Mouse (Mus musculus) mature B cell (primary cell): ENCODE data around the gene Cnnm1.
"Not testable (repeated sequence)": the region's sequence is repeated elsewhere in the genome, so short reads cannot be mapped to it uniquely, and the experiment has no call there.

ENCODE experiments used
- in situ Hi-C: fragments of 300-500 bp; cut with MboI; formaldehyde crosslinking; loops from 2 replicates; pipeline ENCODE4 v1.14.3; 2019

Cnnm1 gene

DNA sequence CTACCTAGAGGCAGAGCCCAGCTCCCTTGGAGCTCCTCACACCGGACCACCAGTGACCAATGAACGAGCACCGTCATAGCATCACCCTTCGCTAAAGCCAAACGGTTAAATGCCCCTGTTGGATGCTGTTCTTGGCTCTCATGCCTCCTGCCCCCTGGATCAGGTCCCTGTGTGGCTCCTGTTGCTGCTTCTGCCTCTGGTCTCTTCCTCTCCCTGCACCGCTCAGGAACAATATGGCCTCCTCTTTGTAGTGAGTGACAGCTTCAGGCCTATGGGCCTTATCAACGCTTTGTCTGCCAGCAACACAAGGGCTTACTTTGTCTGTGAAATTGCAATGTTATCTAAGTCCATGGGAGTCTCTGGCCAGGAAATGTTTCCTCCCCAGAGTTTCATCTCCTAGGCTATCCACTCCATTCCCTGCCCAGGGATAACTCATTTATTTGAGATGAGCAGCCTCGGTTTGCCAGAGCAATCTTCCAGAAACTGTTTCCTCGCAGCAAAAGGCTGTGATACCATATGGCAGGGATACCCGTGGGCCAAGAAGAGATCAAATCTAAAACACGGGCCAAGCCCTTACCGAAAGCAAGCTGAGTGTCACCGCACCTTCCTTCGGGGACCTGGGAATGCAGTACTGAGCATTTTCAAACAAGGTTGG is 25.5 kb downstream of the Cnnm1 start:
- in situ Hi-C loops: no loop called here

DNA sequence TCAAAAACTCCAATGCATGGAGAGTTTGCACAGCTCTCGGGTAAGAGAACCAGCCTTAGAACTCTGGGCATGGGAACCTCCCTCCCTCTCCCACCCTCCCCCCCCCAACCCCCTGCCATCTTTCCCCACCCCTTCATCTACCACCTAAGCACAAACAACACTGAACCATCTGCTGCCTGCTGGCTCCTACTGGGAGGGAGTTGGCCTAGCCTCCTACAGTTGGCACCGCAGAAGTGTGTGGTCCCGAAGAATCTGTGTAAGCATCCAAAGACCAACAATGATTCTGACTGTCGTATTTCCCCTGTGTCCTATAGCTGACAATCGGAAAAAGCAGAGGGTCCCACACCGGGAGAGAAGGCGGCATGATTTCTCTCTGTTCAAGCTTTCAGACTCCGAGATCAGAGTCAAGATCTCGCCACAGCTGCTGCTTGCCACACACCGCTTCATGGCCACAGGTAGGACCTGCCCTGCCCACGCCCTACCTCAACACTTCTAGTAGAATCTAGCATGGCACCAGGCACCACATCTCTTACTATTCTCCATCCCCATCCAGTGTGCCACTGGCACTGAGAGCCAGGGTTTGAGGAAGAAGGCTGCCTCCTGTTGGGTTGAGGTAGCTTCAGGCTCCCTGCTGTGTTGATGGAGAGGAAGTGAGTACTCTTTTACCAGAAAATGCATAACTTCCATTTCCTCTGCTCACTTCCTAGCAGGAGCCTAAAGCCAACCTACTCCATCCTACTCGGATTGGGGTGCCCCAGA is 27.9 kb downstream of the Cnnm1 start:
- in situ Hi-C loops: no loop called here

DNA sequence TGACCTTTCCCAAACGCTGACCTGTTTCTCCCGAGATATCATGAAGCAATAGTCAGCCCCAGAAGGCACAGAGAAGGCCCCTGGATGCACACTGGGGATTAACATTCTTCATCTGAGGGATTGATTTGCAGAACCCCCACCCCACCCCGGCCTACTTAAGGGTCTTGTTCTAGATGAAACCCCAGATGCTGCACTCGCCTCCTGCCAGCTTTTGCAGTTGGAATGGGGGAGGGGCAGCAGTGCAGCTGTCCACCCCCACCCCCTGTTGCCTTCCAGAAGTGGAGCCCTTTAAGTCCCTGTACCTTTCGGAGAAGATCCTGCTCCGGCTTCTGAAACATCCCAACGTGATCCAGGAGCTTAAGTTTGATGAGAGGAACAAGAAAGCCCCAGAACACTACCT is 29.1 kb downstream of the Cnnm1 start:
- in situ Hi-C loops: no loop called here

DNA sequence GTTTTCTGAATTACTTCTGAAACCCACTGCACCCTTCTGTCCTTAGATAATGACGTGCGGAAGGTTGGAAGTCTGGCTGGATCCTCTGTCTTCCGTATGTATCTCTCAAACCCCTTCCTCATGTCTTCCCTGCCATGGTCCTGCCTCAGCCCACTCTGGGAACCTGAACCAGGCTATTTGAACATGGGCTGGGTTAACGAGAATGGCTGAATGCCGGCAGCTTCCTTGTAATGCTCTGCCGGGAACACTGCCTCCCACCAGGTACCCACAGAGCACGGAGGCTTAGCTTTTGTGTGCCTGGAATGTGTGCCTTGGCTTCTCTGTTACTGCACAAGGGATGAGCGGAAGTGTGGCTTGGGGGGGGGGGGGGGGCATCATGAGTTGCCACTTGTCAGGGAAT is 32.1 kb downstream of the Cnnm1 start:
- in situ Hi-C loops: no loop called here

DNA sequence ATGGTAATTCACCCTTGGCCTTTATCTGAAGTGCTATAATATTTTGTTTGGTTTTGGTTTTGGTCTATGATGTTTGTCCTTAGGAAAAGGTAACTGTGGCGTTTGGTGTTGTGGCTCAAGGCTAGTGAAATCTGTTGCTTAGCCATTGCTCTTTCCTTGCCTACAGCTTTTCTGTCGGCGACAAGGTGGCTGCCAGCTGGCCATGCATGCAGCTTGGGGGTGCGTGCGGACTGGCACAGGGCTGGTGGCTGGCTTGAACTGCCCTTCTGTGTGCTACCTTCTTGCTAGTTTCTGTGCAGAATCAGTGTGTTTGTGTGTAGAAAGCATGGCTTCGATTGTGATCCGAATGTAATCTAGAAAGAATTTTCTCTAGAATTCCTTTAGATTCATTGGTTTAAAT is 32.5 kb downstream of the Cnnm1 start:
- in situ Hi-C loops: no loop called here

DNA sequence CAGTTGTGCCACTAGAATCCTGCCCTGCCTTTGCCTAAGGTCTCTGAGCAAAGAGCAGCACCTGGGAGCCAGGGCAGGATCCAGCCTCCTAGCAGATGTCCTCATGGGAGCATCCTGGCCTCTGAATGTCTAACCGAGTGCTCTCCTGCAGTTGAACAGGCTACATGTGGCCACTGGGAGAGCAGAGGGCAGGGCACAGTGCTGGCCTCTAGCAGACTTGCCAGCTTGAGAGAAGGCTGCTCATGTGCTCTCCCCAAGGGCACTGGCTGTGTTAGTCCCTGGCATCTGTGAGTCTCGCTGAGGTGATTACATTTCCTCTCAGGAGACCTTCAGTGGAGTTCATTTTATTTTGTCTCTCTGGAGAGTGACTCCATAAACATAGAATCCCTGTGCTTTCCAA is 35.4 kb downstream of the Cnnm1 start:
- in situ Hi-C loops: no loop called here

DNA sequence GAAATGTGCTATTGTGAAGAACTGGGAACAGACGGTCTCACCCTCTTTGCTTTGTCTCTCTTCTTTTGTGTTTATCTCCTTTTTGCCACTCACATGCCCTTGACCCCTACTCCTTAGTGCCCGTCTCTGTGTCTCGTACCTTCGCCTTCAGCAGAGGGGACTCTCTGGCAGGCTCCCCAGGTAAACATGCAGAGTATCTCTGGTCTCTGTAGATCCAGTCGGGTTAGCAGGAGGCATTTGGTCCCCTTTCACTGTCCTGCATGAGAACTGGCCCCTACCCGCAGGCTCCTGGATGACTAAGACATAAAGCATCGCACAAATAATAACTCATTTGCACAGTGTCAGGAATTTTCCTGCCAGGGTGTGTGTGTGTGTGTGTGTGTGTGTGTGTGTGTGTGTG is 35.8 kb downstream of the Cnnm1 start:
- in situ Hi-C loops: no loop called here

DNA sequence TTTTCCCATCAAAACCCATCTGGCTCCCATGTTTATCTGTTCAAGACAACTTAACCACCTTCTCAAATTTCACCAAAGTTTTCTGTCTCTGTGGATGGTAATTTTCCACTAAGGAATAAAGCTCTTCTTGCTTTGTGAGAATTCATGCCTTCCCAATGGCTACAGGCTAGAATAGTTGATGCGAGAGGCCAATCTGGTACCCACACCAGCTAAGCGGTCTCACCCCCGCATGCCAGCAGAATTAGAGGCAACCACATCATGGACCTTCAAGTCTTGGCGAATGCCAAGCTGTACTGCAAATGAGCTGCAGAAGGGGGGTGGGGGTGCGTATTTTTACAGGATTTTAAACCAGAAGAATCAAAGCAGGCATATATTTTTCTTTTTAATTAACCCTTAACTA is 37.2 kb downstream of the Cnnm1 start:
- in situ Hi-C loops: no loop called here

DNA sequence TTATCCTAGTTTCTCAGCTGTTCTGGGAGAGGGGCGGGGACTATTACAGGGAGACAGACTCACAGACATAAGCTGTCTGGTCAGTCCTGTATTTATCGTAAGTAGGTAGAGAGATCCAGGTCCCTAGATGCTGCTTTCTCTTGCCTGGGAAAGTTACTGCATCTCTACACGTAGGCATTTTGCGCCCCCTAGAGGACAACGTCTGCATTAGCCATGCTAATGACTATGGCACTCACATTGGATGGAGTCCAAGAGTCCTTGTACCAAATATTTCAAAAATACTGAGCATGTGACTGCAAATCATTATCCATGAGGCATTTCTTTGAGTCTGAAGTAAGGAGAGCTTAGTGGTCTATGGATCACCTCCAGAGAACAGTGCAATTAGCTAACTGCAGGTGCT is 38.7 kb downstream of the Cnnm1 start:
- in situ Hi-C loops: no loop called here

DNA sequence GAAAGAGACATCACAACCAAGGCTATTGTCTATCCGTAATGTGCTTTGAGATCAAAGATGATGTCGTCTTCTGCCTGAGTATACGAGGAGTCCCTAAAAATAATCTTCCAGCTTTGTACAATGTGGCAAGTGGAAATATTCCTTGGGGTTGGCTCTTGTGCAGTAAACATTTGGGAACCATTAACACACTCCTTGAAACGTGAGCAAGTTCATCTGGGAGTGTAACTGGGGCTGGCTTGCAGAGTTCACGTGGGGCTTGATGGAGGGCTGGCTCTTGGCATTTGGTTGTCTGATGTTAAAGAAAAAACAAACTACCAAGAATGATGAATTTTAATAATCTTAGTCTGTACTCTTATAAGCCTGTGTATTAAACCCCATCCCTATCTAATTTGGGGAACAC is 39.2 kb downstream of the Cnnm1 start:
- in situ Hi-C loops: no loop called here

DNA sequence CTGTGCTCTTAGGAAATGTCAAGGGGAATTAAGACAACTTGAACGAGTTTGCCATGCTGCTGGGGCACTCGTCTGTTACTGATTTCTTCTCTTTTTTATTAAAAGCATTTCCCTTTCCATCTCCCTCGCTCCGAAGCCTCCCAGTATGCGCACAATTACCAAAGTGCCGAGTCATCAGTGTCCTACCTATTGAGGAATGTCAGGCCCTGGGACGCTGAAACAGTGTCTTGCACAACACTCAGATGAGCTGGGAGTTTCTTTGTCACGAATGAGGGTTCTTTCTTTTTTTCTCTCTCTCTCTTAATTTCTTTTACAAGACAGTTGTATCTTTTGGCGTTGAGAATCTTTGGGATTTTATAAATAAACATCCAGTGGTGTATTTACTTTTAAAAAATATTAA is 40.3 kb downstream of the Cnnm1 start:
- in situ Hi-C loops: no loop called here

DNA sequence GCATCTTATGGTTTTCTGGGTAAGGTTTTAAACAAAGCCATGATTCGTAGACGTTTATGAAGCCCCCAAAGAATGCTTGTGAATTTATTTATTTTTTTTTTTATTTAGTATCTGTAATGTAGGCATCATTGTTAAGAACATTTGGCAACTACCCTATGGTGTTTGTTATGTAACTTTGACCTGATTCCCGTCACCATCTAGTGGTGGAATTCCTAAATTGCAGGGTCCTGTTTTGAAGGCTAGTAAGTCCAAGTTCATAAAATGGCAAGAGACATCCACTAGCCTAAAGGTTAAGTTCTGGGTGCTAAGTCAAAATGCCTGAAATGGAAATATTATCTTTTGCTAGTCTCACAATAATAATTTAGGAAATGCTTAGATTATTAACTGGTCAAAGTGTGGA is 47.2 kb downstream of the Cnnm1 start:
- in situ Hi-C loops: no loop called here

DNA sequence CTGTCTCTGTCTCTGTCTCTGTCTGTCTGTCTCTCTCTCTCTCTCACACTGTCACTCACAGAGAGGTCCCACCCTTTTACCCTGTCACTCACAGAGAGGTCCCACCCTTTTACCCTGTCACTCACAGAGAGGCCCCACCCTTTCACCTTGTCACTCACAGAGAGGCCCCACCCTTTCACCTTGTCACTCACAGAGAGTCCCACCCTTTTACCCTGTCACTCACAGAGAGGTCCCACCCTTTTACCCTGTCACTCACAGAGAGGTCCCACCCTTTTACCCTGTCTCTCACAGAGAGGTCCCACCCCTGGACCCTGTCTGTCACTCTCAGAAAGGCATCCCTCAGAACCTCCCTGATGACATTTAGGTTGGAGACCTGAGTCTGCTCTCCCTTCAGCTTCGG is 53.1 kb downstream of the Cnnm1 start:
- in situ Hi-C loops: loop anchor here (10.0 kb wide), 1 partner anchor 131 kb away; no protein-coding TSS in a partner anchor

DNA sequence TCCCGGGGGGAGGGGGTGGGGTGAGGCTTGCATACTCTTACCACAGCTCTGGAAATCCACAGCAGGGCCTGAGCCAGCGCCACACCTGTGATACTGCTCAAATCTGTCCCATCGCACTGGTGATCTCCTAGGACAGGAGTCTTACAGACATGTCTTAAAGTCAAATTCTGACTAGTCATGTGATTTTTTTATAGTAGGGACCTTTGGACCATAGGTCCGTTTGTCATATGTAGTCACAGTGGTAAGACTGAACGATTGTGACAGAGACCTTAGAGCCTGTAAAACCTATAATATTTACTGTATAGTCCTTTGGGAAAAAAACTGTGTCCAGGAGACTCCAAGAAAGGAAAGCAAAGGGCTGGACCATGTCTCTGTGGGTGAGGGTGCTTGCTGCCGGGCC is 53.6 kb downstream of the Cnnm1 start:
- in situ Hi-C loops: loop anchor here (10.0 kb wide), 1 partner anchor 131 kb away; no protein-coding TSS in a partner anchor

DNA sequence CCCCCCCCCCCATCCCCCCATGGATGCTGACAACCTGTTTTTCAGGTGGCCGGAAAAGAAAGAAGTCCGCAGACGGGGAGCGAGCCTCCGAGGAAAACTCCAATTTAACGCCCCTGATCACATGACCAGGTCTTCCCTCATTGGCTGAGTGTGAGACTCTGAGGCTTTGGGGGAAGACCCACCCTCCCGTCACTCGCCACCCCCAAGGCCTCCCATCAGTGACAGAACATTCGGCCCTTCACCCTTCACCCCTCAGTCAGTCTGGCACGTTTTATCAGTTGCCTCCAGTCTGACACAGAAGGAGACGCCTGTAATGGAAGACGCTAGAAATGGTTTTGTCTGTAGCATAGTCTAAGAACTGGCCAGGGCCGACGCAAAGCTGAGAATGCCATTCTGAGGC is 54.7 kb downstream of the Cnnm1 start:
- in situ Hi-C loops: loop anchor here (10.0 kb wide), 1 partner anchor 130 kb away; no protein-coding TSS in a partner anchor

DNA sequence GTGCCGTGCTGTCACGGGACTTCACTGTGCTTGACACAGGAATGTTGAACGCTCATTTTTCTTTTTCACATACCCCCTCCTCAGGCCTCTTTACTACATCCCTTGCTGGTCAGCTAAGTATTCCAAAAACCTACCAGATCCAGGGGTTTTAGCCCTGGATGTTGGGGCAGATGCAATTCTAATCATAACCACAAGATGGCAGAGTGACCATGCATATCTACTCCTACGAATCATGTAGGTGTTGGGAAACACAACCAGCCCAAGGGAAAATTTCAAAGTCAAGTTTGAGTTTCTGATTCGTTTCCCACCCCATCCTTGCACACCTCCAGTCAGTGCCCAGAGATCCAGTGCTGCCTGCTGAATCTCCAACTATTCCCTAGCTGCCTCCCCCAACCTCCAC is 55.6 kb downstream of the Cnnm1 start:
- in situ Hi-C loops: loop anchor here (10.0 kb wide), 1 partner anchor 129 kb away; no protein-coding TSS in a partner anchor

DNA sequence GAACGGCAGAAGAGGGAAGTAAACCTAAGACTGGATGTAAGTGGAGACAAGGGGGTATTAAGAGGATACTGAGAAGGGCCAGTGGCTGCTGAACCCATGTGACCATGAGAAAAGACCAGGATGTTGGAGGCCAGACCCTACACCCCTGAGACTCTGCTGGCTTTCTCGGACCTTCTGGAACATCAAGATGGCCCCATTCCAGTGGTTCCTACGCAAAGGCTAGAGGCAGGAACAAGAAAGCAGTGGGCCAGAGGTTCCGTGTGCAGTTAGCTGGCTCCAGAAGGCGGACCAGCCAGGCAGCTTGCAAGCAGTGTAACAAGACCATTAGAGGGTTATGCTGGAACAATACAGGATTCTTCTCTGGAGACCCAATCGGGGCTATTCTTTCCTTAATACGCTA is 57.2 kb downstream of the Cnnm1 start:
- in situ Hi-C loops: loop anchor here (10.0 kb wide), 1 partner anchor 127 kb away; no protein-coding TSS in a partner anchor

DNA sequence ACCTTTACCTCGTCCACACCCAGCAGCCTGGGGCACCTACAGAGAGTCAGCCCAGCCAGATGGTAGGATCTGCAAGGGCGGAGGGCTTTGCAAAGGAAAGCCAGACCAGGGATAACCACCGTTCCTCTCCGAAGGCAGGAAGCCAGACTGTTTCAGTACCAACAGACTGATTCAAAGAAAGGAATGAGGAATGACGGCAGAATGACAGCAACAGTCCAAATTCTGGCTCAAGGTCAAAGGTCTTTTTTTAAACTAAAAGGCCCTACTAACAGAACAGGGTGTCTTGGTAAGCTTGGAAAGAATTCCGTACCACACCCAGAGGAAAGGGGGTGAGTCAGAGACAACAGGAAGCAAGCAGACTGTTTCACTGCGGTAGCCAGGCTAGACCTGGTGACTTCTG is 58.6 kb downstream of the Cnnm1 start:
- in situ Hi-C loops: loop anchor here (10.0 kb wide), 1 partner anchor 126 kb away; no protein-coding TSS in a partner anchor

DNA sequence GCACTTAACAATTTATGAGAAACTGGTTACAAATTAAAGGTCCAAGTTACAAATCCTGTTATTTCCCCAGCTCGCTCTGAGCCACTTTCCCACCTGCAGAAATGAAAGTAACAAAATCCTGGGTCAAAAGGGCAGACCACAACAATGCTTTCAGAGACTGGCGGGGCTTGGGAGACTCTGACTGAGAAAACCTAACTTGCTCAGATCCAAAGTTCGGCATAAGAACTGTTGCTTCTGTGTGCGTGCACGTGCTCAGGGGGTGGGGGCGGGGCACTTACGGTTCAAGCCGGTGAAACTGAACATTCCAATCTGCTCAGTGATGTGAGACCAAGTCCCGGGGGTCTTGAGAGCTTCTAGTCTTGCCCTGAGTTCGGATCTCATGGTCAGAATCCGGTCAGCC is 62.4 kb downstream of the Cnnm1 start:
- in situ Hi-C loops: no loop called here

DNA sequence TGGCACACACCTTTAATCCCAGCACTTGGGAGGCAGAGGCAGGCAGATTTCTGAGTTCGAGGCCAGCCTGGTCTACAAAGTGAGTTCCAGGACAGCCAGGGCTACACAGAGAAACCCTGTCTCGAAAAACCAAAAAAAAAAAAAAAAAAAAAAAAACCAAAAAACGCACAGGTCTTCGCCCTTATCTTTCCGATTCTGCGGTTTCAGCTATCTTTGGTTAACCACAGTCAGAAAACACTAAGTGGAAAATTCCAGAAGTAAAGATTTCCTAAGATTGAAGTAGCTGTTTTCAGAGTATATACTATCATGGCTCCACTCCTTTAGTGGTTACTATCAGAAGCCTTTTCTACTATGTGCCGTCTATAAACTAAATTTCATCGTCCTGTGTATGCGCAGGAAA is 63.4 kb downstream of the Cnnm1 start:
- in situ Hi-C loops: not testable (repeated sequence)

DNA sequence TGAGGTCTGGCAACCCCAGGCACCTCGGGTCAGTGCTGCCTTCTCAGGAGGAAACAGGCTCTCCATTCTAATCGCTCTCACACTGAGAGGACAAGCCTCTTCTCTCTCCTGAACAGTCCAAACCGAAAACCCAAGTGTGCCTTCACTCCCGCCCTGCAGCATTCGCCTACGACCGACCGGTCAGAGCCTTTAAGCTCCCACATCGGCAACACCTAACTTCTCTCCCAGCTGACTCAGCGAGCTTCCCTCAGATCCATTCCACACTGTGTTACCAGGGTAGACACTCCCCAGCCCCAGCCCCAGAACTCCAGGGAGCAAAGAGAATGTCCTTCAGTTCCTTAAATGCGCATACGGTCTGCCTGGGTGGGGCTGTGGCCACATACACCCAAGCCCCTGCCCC is 65.2 kb downstream of the Cnnm1 start:
- in situ Hi-C loops: no loop called here

DNA sequence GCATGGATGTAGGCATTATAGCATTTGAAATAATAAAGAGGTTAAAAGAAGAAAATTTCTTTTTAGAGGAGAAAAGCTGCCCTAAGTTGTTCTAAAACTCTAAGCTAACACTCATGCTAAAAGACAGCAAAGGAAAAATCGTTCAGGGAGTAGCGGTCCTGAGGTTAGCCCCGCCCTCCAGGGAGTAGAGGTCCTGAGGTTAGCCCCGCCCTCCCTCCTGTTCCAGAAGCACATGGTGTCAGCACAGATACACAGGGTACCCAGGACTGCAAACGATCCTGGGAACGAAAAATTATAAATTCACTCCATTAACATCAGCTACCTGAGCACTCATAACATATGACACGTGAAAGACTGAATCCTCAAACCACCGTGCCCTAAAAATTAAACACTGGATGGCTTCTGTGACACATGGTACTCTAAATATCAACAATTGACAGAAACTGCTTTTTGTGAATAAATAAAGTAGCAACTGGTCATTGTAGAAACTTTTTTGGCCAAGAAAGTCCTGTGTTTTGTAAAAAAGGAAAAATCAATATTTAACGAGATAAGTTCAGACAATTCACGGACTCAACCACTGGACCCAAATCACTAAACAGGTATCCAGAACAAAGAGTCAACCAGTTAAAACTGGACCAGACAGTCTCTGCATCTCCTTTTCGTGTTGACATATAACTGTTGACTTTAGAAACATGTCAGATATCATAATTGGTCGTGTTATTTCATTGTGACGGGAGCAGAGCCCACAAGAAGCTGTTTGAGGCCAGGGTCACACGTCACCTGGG is 70.4 kb downstream of the Cnnm1 start:
- in situ Hi-C loops: no loop called here
